Mouse (Mus musculus) CD4-positive, CD25-positive, alpha-beta regulatory T cell (primary cell): Measurements from ENCODE around the gene Nifk. TPM values are rescaled to one million over a fixed set of nuclear protein-coding genes. Genes with fewer than 3 reads are reported as not detected.

Experiments
- polyA plus RNA-seq: library from polyadenylated mRNA; unstranded; fragments of 100-300 nt; shearing (Covaris generic); gene quantifications from one replicate; pipeline ENCODE4 v1.2.1, GENCODE M21; 2017

Gene Nifk
- polyA plus RNA-seq: 74.1 TPM

GRCm38 (mm10) chr1:118321661-118322201, at the start of gene Nifk:
Nifk (plus strand) TSS chr1:118321839.

GRCm38 (mm10) chr1:118311622-118312326, 9.9 kb upstream of the Nifk start, which contains the start of gene Tsn:
Tsn (minus strand) TSS chr1:118311739.

Other genes starting within 250 kb of the Nifk start
- gene Gm29106, start 145.3 kb upstream of the Nifk start, polyA plus RNA-seq: not detected
- gene Tsn, start 10.1 kb upstream of the Nifk start, polyA plus RNA-seq: 212 TPM
- 28.1 TPM for gene Clasp1, start 67.2 kb downstream of the Nifk start, polyA plus RNA-seq